Mouse (Mus musculus): ENCODE data around the gene Galc. TPM values are rescaled to one million over a fixed set of nuclear protein-coding genes. Genes with fewer than 3 reads are reported as not detected.
"Not testable (repeated sequence)": the region's sequence is repeated elsewhere in the genome, so short reads cannot be mapped to it uniquely, and the experiment has no call there.

The Galc gene
- total RNA-seq, 2 experiments from 2014 or later = 20.7 to 24.9 TPM

DNA sequence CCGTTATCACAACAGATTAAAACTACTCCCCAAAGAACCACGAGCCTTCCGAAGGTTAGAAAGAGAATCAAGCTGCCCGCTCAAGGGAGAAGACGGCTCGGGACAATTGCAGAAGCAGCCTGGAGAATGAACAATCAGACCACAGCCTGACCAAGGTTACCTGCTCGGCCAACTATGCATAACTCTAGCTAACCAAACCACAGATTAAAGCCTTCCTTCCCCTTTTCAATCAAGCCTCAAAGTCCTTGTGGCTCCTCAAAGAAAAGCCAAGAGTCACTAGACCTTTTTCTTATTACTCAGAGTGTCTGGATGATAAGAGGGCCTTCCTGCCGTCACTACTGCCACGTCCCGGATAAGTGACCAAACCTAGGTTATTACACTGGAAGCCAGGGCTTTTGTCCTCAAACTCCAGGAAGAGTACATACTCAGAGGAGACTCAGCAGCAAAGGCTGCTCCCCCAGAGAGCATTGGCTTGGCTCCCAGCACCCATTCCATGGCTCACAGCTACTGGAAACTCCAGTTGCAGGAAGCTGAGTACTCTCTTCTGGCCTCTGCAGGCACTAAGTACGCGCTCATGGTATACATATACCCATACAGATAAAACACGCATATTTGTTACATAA, 3.8 kb downstream of the Galc start:
- no peak for DNase-seq (ENCODE audit: low spot score in 2 of 2)

DNA sequence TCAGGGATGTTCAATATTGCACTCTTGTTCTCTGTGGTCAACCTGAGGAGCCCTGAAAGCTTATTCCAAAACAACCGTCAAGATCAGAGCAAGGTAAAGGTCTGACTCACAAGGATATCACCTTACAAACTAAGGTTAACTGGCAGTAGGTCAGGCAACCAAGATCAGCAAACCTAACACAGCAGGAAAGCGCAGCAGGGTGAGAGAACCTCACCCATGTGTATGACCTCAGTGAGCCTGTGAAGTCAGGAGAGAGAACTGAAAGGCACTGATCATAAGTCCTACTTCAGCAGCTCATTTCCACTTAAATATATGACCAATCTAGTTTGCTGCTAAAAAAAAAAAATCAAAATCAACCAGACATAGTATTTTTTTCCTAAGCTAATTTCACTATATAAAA, 6.8 kb downstream of the Galc start:
- DNase-seq (ENCODE audit: low spot score in 2 of 2) = no peak

DNA sequence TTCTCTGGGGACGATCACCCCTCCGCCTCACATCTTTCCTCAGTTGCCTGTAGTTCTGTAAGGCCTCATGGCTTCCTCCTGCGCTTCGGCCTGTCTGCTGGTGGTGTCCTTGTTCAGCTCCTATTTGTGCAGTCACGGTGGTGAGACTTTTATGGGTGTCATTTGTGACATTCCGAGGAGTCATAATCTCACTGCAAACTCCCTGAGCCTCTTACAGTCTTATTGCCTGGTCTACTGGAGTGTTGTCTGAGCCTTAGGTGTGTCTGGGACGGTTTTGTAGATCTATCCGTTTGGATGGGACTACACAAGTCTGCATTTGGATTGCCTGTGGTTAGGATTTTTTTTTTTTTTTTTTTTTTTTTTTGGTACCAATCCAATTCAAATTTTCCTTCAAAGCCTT, 8.9 kb downstream of the Galc start:
- DNase-seq (ENCODE audit: low spot score in 2 of 2) = no peak

DNA sequence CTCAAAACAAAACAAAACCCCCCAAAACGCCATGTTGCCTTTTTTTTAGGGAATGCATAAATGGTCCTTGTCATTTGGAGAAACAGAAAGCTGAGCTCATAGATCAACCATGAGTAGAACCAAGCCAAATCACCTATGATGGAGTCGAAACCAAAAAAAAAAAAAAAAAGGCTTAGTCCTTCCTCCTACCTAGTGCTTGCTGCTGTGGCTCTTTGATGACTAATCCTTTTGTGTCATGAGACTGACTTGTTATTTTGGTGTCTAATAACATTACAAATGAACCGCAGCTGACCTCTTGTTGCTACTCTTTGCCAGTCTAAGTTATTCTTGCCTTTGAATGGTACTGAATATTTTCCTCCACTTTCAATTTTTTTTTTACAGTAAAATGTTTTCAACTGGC, 9.6 kb downstream of the Galc start:
- DNase-seq (ENCODE audit: low spot score in 2 of 2) = no peak

DNA sequence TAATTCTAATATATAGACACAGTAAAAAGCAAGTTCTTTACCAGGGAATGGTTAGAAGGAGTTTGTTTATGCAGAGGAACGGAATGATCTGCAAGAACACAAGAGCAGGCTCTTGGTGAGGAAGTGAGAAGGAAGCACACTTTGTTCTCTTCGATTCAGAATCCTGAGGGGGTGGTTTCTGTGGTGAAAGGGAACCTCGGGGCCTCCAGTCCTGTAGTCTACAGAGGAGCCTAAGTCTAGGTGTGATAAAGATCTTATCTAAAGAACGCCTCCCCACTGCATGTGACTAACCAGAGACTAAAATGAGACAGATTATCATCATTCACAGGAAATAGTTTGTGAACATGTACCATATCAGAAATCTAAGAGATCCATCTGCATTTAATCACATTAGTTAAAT, 12.4 kb downstream of the Galc start:
- DNase-seq (ENCODE audit: low spot score in 2 of 2) = no peak

DNA sequence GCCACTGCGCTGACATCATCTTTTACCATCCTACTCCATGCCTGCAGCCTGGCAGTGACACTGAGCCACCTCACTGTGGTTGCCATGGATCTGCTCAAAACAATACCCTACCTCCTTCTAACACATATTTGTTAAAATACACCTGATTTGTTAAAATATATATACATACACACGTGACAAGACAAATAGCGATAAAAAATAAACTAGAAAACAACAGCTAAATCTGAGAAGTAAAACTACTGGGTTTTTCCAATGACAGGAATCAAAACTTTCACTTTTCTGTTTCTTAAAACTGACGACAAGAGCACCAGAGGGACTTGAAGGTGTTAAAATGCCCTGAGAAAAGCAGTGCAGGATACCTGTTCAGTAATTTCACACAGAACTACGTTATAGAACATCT, 14.4 kb downstream of the Galc start:
- DNase-seq (ENCODE audit: low spot score in 2 of 2) = no peak

DNA sequence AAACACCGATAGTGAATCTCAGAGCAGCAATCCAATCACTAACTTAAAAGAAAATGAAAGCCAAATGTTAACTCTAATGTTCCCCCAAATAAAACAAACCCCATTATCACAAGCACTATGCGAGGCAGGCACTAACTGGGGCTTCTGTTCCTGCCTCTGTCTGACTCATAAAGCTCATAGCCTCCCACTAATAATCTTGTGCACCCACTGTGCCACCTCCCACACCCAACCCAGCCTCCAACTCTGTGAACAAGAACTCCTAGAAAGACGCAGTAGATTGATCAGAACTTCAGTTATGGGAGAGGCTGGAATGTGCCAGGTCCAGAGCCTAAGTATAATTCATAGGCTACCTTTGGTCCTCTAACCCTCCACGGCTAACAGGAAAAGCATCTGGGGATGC, 15.1 kb downstream of the Galc start:
- DNase-seq (ENCODE audit: low spot score in 2 of 2) = no peak

DNA sequence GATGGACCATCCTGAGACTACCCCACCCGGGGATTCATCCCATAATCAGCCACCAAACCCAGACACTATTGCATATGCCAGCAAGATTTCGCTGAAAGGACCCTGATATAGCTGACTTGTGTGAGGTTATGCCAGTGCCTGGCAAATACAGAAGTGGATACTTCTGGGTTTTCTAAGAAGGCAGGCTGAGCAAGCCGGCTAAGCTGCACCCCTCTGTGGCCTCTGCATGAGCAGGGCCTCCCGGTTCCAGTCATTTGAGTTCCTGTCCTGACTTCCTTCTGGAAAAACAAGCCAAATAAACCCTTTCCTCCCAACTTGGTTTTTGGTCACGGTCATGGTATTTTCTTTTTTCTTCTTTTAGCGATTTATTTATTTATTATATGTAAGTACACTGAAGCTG, 20.8 kb downstream of the Galc start:
- DNase-seq (ENCODE audit: low spot score in 2 of 2) = not testable (repeated sequence)

DNA sequence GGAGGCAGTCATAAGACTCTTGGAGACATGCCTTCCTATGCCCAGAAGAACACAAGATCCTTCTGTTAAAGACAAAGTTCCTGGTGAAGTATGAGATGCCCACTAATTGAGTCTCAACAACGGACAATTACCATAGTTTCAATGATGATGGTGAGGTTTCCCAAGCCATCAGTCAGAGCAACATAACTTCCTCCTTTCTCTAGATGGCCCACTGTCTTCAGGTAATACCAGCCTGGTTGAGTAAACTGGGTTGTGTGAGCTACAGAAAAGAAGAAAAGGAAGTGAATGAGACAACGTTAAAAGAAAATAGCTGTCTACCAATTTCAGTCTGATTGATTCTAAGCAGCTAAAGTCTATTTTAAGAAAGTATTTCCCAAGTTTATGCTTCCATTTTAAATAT, 32.2 kb downstream of the Galc start:
- no peak for DNase-seq (ENCODE audit: low spot score in 2 of 2)

DNA sequence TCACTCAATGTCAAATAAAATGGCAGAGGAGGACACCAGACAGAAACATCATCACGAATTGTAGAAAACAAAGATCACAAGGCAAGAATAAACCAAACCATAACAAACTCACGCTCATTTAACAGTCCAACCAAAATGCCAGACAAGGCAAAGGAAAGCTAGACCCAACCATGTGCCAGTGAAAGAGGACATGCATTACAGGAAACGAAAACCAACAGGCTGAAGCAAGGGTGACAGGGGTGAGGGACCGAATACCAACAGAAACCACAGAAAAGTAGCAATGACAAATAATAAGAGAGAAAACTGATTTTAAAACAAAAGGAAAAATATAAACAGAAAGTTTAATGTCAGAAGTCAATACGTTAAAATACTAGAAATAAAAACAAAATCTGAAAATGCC, 36.0 kb downstream of the Galc start:
- no peak for DNase-seq (ENCODE audit: low spot score in 2 of 2)

DNA sequence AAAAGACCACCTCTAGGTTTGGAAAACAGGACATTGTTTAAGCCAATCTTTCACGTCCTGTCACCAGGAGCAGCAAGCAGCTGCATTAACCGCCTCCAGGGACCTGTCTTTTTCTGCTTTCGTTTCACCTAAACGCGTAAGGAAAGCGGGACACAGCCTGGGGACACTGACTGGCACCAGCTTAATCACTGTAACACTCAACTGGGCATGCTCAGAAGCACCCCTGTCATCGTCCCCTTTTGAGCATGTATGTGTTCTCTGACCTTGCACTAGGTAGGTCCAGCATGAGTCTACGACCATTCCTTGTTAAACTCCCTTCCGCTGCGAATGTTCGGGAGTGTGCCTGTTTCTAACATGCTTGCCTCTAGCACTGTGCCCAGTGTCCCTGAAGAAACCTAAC, 42.8 kb downstream of the Galc start:
- no peak for DNase-seq (ENCODE audit: low spot score in 2 of 2)

DNA sequence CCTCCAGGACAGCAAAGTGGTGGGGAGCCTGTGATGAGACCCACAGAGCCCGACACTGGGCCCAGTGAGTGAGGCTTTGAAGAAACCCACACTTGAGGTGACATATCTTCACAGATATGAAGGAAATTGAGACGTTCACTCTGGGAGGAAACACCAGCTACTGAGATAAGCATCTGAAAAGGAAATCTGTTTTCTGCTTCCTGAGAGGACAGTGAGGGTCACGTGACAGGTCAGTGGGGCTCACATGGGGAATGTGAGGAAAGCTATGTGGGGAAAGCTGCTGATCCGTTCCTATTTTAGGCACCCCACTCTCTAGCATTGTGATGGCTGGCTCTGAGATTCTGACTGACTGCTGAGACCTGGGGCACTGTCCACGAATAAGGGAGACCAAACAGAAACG, 43.7 kb downstream of the Galc start:
- no peak for DNase-seq (ENCODE audit: low spot score in 2 of 2)

DNA sequence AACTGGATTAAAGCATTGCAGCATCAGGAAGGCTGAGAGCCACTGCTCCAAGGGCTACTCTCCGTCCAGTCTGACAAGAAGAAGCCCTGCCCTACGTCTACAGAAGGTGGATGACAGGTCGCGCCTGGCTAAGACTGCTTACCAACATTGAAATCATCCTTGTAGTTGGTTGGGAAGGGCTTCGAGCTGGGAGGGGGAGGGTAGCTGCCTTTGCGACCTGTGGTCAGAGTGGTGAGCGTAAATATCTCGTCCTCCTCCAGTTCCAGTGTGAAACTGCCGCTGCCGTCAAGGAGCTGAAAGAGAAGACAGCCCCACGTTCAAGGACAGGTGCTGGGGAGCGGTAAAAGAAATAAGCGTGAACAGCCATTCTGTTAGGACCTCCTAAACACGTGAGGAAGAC, 45.1 kb downstream of the Galc start:
- DNase-seq (ENCODE audit: low spot score in 2 of 2) = no peak

DNA sequence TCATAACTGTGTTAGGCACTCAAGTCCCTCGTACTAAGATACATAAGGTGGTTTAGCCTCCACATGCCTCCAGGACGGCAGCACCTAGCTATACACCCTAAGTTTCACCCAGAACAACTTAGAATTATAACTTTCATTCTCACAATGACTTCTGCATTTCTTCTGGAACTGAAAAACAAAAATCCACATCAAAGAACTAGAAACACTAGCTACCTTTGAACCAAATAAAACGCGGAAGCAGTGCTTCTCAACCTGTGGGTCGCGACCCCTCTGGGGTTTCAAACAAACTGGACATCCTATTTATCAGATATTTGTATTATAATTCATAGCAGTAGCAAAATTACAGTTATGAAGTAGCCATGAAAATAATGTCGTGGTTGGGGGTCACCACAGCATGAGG, 45.5 kb downstream of the Galc start:
- DNase-seq (ENCODE audit: low spot score in 2 of 2) = no peak

DNA sequence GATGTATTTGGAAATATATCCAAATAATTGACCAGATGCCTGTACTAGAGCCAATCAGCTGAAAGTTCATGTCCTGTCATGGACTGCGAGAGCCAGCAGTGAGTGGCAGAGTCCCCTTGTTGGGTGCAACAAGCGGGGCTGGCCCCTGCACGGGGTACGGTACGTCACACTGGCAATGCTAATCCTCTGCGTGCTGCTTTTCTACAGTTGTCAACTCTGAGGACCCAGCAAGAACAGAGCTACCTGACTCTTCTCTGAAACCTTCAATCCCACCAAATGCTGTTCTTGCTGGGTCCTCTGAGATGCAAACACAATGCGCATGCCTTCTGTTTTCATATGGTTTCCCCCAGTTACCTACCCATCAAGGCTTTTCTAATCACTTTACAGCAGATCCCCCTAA, 45.9 kb downstream of the Galc start:
- DNase-seq (ENCODE audit: low spot score in 2 of 2) = no peak

DNA sequence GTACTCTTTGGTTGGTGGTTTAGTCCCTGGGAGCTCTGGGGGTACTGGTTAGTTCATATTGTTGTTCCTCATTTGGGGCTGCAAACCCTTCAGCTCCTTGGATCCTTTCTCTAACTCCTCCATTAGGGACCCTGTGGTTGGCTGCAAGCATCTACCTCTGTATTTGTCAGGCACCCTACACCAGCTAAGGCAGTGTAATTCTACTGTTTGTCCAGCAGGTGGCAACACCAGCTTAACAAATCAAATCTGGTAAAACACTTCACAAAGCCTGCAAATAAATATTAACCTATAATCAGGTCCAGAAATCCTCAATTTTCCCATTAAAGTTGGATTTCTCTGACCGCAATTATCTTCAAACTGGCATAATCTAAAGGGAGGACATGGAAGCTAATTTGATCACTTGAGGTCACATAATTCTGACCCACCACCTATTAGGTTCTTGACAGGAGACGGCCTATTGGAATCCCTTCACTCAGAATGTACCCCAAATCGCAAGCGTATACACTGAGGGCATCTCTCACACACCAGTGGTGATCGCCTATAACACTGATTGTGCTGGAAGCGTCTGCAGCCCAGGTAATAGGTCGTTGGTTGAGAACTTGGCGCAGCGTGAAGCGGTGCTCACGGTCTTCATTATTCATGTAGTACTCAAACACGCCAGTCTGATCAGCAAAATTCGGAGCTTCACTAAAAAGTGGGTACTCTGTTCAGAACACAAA, 46.6 kb downstream of the Galc start:
- DNase-seq (ENCODE audit: low spot score in 2 of 2) = peak; percentile 23 to 41

DNA sequence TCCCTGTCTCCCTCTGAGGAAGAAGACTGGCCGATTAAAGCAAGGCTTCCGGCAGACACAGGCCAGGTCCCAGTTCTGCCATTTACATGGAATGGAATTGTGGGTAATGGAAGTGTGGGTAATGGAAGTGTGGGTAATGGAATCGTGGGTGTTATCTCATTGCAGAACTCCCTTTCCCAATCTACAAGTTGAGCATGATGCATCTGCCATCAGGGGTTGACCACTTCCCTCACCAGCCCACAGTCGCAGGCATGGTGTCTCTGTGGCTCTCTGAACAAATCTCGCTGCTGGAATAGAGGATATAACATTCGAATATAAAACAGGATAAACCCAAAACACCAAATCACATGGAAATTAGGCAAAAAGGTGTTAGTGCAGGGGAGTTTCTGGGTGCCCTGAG, 48.8 kb downstream of the Galc start:
- no peak for DNase-seq (ENCODE audit: low spot score in 2 of 2)

DNA sequence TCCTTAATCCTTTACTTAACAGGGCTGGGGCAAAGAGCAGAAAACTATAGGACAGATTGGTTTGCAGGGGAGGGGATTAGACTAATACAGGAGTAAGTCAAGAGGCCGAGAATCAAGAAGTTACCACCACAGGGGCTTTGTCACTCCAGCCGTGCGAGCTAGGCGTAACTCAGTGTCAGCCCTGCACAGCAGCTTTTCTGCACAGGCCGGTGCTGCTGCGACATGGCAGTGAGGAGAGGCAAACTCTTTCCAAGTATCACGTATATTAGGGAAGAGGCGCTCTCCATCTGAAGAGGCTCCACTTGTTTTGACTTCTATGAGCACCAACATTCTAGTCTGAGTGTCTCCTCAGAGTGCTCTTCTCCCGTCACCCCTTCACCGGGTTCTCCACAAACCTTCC, 51.2 kb downstream of the Galc start:
- DNase-seq (ENCODE audit: low spot score in 2 of 2) = no peak

DNA sequence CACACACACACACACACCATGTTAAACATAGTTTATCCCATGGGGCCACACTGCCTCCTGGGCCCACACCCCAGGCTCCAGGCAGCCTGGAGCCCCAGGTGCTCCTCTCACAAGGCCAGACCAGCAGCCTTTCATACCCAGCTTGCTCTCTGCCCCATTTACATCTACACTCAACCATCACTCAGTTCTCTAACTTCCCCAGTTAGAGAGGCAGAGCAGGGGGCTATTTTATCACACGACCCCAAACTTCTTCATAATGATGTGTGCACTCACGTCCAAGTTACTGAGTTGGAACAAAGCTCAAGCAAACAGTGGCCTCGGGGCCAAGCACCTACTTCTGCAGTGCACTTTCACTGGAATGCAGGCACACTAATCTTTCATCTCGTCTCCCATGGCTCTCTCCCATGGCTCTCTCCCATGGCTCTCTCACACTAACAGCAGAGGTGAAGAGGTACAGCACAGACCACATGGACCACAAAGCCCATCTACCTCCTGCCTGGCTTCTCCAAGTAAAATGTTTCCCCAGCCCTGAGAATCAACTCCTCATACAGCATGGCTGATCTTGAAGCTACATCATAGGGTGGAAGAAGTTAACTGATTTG, 53.7 kb downstream of the Galc start:
- DNase-seq (ENCODE audit: low spot score in 2 of 2) = no peak

DNA sequence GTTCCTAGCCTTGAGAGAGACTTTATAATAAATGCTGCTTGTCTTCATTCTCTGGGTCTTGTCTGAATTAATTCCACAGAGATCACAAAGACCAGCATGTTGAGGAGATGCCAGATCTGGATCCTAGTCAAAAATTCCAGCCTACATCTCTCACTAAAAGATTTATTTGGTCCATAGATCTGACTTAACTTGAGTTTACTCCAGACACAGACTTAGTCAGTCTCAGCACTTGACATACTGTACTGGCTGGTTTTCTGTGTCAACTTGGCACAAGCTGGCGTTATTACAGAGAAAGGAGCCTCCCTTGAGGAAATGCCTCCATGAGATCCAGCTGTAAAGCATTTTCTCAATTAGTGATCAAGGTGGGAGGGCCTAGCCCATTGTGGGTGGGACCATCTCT, 61.9 kb downstream of the Galc start:
- DNase-seq (ENCODE audit: low spot score in 2 of 2) = no peak

DNA sequence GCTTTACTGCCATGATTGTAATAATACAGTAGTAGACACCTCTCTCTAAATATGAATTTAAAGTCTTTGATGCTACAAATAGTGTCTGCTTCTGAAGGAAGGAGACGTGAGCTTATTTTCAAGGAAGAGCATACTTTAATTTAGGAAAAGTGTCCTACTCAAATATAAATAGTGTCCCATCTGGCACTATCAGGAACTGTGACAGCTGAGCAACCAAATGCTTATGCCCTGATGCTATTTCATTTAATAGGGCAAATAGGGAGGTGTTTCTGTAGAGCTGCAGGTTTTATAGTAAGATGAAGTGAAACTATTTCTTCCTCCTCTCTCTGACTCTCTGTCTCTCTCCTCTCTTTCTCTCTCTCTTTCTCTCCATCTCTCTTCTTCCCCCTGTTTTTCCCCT, 69.1 kb downstream of the Galc start:
- DNase-seq (ENCODE audit: low spot score in 2 of 2) = no peak

DNA sequence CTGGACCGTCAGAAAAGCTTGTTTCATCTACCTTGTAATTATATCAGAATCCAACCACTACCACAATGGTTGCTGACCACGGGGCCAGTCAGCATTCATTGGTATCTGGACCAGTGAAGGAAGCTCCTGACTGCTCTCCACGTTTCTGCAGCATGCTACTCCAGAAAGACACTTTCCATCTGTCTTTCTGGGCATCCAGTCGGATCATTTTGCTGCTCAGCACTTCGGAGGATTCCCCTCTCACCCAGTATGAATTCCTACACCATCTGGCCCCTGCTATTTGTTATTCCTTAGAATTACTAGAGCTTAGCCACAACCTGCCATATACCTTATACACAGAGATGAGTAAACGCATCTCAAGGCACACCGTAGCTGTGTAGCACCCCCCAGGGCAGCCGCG, 70.2 kb downstream of the Galc start:
- no peak for DNase-seq (ENCODE audit: low spot score in 2 of 2)

Measured in layer of hippocampus, postnatal 10 days (tissue).